Mouse (Mus musculus) Muller cell, postnatal 12 days (primary cell): ENCODE results near the gene Ovol2.
A peak's percentile ranks its signal among the peaks of the same experiment; 100 is the strongest.

Experiments used
- DNase-seq: peaks from one replicate; pipeline ENCODE4 v3.0.0-alpha.2; 2015; ENCODE audit errors: inconsistent ontology term

The Ovol2 gene

GRCm38 (mm10) chr2:144311372-144311771, 20.6 kb downstream of the Ovol2 start:
- no peak for DNase-seq

GRCm38 (mm10) chr2:144310273-144310672, 21.7 kb downstream of the Ovol2 start:
- peak; percentile 13 for DNase-seq

- DNase-seq = no peak
Observed at GRCm38 (mm10) chr2:144308561-144308960, 23.4 kb downstream of the Ovol2 start.

- no peak for DNase-seq
Observed at GRCm38 (mm10) chr2:144305721-144306294, 26.1 kb downstream of the Ovol2 start.

- no peak for DNase-seq
Observed at GRCm38 (mm10) chr2:144301101-144301500, 30.8 kb downstream of the Ovol2 start.

GRCm38 (mm10) chr2:144299749-144300669, 31.9 kb downstream of the Ovol2 start:
- DNase-seq = no peak

- DNase-seq = no peak
Observed at GRCm38 (mm10) chr2:144295145-144295735, 36.7 kb downstream of the Ovol2 start.

- DNase-seq = no peak
Observed at GRCm38 (mm10) chr2:144291600-144292305, 40.2 kb downstream of the Ovol2 start.

GRCm38 (mm10) chr2:144290321-144290720, 41.6 kb downstream of the Ovol2 start:
- DNase-seq = no peak

- DNase-seq = no peak
Observed at GRCm38 (mm10) chr2:144281417-144281816, 50.5 kb downstream of the Ovol2 start.

GRCm38 (mm10) chr2:144280568-144280967, 51.4 kb downstream of the Ovol2 start:
- no peak for DNase-seq

- DNase-seq = no peak
Observed at GRCm38 (mm10) chr2:144279742-144280141, 52.2 kb downstream of the Ovol2 start.

GRCm38 (mm10) chr2:144276885-144277284, 55.1 kb downstream of the Ovol2 start:
- DNase-seq = no peak

- no peak for DNase-seq
Observed at GRCm38 (mm10) chr2:144274741-144275140, 57.2 kb downstream of the Ovol2 start.

GRCm38 (mm10) chr2:144272088-144272487, 59.9 kb downstream of the Ovol2 start:
- no peak for DNase-seq

- peak; percentile 97 for DNase-seq
Observed at GRCm38 (mm10) chr2:144270507-144271420, 61.2 kb downstream of the Ovol2 start, which contains the start of the genes Mgme1 and Snx5. TSS of gene Mgme1 (plus strand) at chr2:144270663. TSS of gene Snx5 (minus strand) at chr2:144270906.

- DNase-seq = no peak
Observed at GRCm38 (mm10) chr2:144269679-144270475, 62.1 kb downstream of the Ovol2 start.

GRCm38 (mm10) chr2:144269306-144269650, 62.7 kb downstream of the Ovol2 start:
- DNase-seq = no peak

- no peak for DNase-seq
Observed at GRCm38 (mm10) chr2:144268446-144269305, 63.3 kb downstream of the Ovol2 start.
